Mouse (Mus musculus): ENCODE measurements around the gene Psg21.
"Not testable (repeated sequence)": the region's sequence is repeated elsewhere in the genome, so short reads cannot be mapped to it uniquely, and the experiment has no call there.

The Psg21 gene

GRCm38 (mm10) chr7:18656625-18657024 lies at the start of gene Psg21:
Gene Psg21, minus strand, starts transcription at chr7:18656725.
- DNase-seq = not testable (repeated sequence)

DNA sequence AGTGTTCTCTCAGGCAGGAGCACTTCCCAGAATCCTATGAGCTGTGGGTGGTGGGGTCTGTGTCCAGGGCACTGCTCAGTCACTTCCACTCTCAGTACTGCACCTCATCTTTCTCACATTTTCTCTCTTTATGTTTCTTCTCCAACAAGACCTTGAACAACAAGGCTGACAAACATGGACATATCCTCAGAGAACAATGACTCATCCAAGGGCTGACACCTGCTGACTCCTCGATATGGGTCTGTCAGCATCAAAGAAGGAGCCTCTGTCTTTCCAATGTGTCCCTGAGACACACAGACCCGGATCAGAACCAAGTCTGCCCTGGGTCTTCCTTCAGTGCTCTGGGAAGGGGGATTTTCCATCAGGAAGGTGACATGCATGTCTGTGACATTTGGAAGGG lies 29.6 kb upstream of the Psg21 start, which contains the start of gene Psg20:
Psg20 (minus strand) TSS at position 101 of the 400 bp plus-strand sequence.
- DNase-seq = no peak

- DNase-seq = no peak
Measured at GRCm38 (mm10) chr7:18685586-18685985, 29.1 kb upstream of the Psg21 start.

GRCm38 (mm10) chr7:18679772-18680171 lies 23.2 kb upstream of the Psg21 start:
- DNase-seq = peak; percentile 43 to 58

DNA sequence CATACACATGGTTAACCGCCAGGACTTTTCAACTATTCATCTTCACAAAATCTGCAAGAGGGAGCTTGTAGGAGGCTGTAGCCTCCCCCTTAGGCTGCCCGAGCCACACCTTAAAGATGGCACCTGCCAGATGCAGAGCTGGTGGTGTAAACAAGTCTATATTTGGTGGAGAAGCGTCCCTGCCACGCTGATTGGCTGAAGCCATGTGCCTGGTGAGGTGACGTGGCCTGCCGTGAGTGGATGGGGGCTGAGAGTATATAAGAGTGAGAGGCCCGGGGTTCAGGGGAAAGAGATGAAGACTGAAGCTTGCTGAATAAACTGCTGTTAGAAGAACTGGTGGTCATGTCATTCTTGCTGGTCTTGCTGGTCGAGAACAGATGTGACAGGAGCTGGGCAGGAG lies 29.6 kb downstream of the Psg21 start:
- DNase-seq = not testable (repeated sequence)

GRCm38 (mm10) chr7:18616401-18616800 lies 40.1 kb downstream of the Psg21 start, which contains the start of gene Psg23:
Gene Psg23, minus strand, starts transcription at chr7:18616501.
- not testable (repeated sequence) for DNase-seq
